Mouse (Mus musculus) kidney, adult 18-20 months (tissue): ENCODE data around the gene Sim2.

Source experiments
- DNase-seq: peaks from one replicate; pipeline ENCODE4 v3.0.0; 2021

The Sim2 gene

GRCm38 (mm10) chr16:94097724-94098455, 13.2 kb downstream of the Sim2 start:
- DNase-seq, result no peak

GRCm38 (mm10) chr16:94113160-94113559, 28.4 kb downstream of the Sim2 start:
- no peak for DNase-seq

DNA sequence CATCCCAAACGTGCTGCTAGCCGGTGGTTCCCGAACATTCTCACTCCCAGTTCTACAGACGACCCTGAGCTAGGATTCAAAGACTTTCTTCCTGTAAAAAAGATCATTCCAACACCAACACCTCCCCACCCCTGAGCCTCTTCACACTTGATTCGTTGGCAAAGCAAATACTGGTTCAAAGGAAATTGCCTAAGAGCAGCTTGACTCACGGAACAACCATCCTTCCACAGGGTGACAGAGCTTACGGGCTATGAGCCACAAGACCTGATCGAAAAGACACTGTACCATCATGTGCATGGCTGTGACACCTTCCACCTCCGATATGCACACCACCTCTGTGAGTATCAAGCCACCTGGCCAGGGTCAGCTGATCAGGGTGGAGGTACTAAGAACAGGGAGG, 30.0 kb downstream of the Sim2 start:
- DNase-seq, result no peak

DNA sequence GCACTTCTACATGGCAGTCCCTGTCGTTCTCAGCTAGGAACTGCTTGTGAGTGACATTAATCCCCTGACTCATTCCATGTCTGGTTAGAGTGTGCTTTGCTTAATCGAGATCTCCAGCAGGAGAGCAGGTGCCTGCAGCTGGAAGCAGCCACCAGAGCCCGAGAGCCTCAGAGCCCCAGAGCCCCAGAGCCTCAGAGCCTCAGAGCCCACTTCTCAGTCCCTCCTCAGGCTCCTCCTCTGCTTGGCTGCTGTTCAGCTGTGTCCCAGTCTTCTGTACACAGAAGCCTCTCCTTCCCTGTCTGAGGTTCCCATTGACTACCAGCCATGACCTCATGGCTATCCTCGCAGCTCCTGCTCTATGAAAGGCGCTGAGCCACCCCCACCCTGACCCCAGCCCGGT, 32.6 kb downstream of the Sim2 start:
- DNase-seq, result no peak

DNA sequence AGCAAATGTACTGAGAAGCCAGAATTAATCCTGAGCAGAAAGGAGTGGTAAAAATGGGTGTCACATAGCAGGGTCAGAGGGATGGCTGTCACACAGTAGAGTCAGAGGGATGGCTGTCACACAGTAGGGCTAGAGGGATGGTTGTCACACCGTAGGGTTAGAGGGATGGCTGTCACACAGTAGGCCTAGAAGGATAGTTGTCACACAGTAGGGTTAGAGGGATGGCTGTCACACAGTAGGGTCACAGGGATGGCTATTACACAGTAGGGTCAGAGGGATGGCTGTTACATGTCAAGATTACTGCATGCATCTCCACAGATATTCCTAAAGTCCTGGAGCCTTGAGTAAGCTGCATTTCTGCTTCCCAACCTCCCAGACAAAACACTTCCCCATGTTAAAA, 33.7 kb downstream of the Sim2 start:
- no peak for DNase-seq

DNA sequence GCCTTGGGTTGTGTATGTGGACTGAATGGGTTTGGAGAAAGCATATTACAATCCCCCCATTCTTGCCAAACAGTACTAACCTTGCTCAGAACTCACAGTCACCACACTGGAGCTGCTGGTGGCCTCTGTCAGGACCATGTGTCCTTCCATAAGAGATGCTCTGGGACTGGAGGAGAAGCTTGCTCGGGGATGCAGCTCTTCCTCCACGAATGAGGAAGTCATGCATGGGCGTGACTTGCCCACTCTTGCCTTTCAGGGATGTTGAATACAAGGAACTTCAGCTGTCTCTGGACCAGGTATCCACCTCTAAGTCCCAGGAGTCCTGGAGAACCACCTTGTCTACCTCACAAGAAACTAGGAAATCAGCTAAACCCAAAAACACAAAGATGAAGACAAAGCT, 37.6 kb downstream of the Sim2 start:
- DNase-seq, result no peak

- peak; percentile 43 for DNase-seq
Observed at GRCm38 (mm10) chr16:94123247-94123646, 38.5 kb downstream of the Sim2 start.

DNA sequence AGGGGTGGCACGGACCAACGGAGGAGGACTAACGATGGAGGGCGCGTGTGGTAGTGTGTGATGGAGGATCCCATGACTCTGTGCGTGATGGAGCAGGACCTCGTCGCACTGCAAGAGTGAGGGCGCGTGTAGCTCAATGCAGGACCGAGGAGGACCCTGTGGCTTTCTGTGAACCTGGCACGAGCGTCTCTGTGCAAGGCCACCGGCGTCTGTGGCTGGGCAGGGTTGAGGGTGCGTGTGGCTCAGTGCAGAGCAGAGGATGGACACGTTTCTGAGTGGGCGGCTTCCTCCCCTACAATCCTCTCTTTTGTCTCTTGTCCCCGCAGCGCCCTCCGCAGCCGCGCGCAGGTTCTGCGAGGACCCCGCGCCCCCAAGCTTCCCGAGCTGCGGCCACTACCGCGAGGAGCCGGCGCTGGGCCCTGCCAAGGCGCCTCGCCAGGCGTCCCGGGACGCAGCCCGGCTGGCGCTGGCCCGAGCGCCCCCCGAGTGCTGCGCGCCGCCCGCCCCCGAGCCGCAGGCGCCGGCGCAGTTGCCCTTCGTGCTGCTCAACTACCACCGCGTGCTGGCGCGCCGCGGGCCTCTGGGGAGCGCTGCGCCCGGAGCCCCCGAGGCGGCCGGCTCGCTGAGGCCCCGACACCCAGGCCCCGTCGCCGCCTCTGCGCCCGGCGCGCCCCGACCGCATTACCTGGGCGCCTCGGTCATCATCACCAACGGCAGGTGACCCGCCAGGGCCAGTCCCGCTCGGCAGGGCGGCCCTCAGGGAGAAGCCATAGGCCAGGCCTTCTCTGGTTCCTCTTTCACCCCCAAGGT, 40.6 kb downstream of the Sim2 start:
- no peak for DNase-seq

- no peak for DNase-seq
Observed at GRCm38 (mm10) chr16:94126200-94126599, 41.5 kb downstream of the Sim2 start.

- no peak for DNase-seq
Observed at GRCm38 (mm10) chr16:94128236-94128835, 43.6 kb downstream of the Sim2 start.

GRCm38 (mm10) chr16:94134218-94134617, 49.5 kb downstream of the Sim2 start:
- no peak for DNase-seq

GRCm38 (mm10) chr16:94140746-94141145, 56.0 kb downstream of the Sim2 start:
- DNase-seq, result no peak

- DNase-seq, result no peak
Observed at GRCm38 (mm10) chr16:94143325-94143724, 58.6 kb downstream of the Sim2 start.

DNA sequence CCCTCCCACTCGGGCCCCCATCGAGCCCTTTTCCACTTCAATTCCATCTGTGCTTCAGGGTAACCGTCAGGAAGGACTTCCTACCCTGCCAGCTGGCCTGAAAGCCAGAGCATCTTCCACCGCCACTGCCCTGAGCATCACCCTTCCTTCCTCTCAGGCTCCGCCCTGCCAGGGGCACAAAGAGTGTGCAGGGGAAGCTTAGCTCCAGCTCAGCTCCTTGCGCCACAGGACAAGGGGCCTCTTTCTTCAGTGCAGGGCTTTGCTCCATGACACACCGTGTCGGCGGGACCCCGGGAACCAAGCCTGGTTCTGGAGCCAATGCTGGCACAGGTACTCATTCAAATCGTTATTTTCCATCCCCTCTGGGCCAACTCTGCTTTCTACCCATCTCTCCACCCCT, 63.4 kb downstream of the Sim2 start:
- no peak for DNase-seq

DNA sequence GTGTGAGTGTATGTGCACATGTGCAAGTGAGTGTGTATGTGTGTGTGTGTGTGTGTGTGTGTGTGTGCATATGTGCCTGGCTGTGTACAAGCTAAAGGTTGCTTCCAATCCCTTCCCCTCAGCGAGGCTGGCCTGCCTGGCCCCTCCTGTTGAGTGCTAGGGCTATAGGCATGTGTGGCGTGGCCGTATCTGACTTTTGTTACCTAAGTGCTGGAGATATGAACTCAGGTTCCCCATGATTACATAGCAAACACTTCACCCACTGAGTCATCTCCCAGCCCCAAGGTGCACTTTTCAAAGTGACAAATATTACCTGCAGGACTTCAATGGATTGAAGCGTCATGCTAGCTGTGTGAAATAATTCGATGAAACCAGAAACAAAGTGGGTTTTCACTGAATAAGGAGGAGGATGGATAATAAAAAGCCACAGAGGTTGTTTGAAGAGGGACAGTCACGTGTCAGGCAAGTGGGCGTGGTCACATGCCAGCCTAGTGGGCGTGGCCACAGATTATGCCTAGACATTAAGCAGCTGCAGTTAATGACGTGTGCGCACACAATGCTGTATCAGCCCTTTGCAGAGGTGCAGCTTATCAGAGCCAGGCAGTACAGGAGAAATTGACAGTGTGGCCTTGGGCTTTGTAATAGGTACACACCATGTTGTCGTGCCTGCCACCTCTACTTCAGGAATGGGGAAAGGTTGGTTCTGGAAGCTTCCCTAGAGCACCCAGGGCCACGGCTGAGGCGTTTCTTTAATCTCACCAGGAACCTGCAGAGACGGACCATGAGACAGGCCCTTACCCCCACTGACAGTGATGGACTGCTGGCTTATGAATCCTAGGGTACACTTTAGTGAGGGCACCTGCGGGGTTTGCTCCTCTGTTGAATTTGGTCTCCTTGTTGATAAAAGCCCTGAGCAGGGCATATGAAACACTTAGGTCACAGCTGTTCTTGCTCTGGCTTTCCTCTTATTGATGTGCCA, 65.7 kb downstream of the Sim2 start:
- DNase-seq, result no peak

- no peak for DNase-seq
Observed at GRCm38 (mm10) chr16:94155041-94155653, 70.4 kb downstream of the Sim2 start.

DNA sequence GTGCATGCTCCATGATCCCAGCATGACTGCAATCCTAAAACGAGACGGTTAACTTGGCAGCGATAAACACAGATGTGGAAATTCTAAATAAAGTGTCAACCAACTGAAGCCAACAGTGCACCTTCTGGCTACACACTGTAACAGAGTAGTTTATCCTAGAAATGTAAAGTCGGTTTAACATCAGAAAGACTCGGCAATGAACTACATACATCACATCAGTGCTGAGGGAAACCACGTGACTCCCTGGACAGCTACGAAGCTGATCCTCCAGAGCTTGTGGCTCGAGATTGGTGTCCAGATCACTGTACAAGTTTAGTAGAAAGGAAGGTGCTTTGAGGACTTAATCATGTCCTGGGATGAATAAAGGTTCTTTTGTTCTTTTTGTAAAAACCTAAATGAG, 73.1 kb downstream of the Sim2 start:
- no peak for DNase-seq

DNA sequence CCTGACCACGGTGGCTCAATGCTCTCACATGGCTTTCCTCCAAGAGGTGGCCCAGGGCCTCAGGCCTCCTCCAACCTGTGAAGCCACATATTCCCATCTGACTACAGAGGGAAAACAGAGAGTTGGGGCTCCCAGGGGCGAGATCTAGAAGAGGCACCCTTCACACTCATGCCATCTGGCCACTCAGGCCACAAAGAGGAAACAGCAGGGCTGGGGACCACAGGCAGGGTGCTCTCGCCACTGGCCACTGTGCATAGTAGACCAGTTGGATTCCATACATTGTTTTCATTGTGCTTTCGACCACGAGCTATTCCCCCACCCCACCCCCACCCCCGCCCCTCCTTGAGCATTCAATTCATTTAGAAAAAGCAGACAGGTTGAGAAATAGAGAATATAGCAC, 77.3 kb downstream of the Sim2 start:
- no peak for DNase-seq

DNA sequence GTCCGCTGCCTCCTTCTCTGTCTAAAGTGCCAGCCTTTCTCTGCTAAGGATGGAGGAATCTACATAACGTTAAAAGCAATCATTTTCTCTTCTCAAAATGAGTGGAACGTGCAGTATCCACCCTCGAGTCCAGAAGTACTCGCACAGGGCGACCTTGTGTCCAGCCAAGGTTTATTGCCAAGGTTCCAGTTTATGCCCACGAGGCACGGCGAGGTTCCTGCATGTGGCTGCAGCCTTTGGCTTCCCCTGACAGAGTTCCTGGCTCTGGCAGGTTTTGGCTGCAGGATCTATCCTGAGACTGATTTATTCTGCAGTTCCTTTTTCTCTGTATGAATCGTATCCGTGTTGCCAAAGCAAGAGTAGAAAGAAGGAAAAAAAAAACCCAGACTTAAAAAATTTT, 78.3 kb downstream of the Sim2 start:
- DNase-seq, result peak; percentile 60

DNA sequence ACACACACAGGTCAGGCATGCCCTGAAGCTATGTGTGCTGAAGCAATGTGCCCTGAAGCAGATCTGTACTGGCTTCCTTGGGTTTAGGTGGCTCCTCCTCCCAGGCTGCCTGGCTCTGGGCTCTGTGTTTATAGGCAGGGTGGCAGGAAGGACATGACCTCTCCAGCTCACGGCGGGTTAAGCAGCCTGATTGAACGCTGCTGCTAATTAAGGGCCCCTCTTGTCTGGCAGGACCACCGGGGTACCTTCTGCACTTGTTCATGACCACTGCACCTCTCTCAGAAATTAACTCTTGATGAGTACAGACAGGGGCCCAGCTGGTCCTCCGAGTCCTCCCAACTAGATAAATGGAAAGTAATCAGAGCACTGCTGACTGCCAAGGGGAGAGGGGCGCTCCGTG, 79.5 kb downstream of the Sim2 start:
- no peak for DNase-seq

GRCm38 (mm10) chr16:94164978-94165377, 80.2 kb downstream of the Sim2 start:
- DNase-seq, result no peak
